Mouse (Mus musculus): Measurements from ENCODE around the gene St8sia6.
"Not testable (repeated sequence)": the region's sequence is repeated elsewhere in the genome, so short reads cannot be mapped to it uniquely, and the experiment has no call there.

St8sia6 gene

GRCm38 (mm10) chr2:13630136-13630832 is 163.6 kb downstream of the St8sia6 start:
- no peak for DNase-seq (ENCODE audit: low read depth, low spot score)

- DNase-seq (ENCODE audit: low read depth, low spot score), result not testable (repeated sequence)
Measured at GRCm38 (mm10) chr2:13603636-13604035, 190.2 kb downstream of the St8sia6 start.

- no peak for DNase-seq (ENCODE audit: low read depth, low spot score)
Measured at GRCm38 (mm10) chr2:13603093-13603492, 190.8 kb downstream of the St8sia6 start.

All from retina, adult 2 months (tissue).